In genomic region chr9:118818508-118818907, GRCm38 (mm10) we compare ENCODE assay signal across 20 mouse cellular contexts.
DNase-seq lines count a peak whose midpoint lies in the region; ATAC-seq and TF ChIP-seq lines count a peak whose summit lies in the region.
"Had no signal": no experiment of that assay in that cellular context is flagged by ENCODE, and none has a peak within 500 bp of the region (broad histone marks: within the 10 kb centered on the region; RNA-seq: fewer than 3 reads in every experiment).

No protein-coding gene starts in this region.

- intact Hi-C loops in heart, postnatal 14 days (cut with DNase I): no loop called here

- H3K4me3 ChIP-seq in neural tube, embryonic 13.5 days: no peak overlapping the region
- H3K4me3 ChIP-seq in neural tube, embryonic 15.5 days (replicated peaks): no peak overlapping the region
- no peak overlapping the region for H3K4me3 ChIP-seq in stomach, postnatal 0 days (ENCODE audit: low read depth, low read length)
- H3K4me3 ChIP-seq: heart, embryonic 13.5 days; left cerebral cortex, adult 2 months had no signal

- TF ChIP-seq EP300 in stomach, postnatal 0 days (optimal IDR thresholded peaks at IDR 0.05): no peak

- WGBS in neural tube, embryonic 13.5 days: 50% methylated on average over 3 of the region's 3 CpGs
- 44% methylated on average over 3 of the region's 3 CpGs for WGBS in neural tube, embryonic 15.5 days
- 60% methylated on average over 3 of the region's 3 CpGs for WGBS in stomach, postnatal 0 days

- no peaks in the 10 kb centered on the region for H3K27me3 ChIP-seq in neural tube, embryonic 13.5 days
- no peaks in the 10 kb centered on the region for H3K27me3 ChIP-seq in neural tube, embryonic 15.5 days (replicated peaks)
- no peaks in the 10 kb centered on the region for H3K27me3 ChIP-seq in splenic B cell, adult 2 months (ENCODE audit: control insufficient read depth, insufficient read depth, low read length, poor library complexity, severe bottlenecking)
- H3K27me3 ChIP-seq in stomach, postnatal 0 days (ENCODE audit: control insufficient read depth, insufficient read depth, low read length): no peaks in the 10 kb centered on the region

- no peaks in the 10 kb centered on the region for H3K36me3 ChIP-seq in neural tube, embryonic 13.5 days
- no peaks in the 10 kb centered on the region for H3K36me3 ChIP-seq in neural tube, embryonic 15.5 days
- no peaks in the 10 kb centered on the region for H3K36me3 ChIP-seq in splenic B cell, adult 2 months (ENCODE audit: control insufficient read depth, insufficient read depth, low read length, poor library complexity, severe bottlenecking)
- no peaks in the 10 kb centered on the region for H3K36me3 ChIP-seq in stomach, postnatal 0 days (ENCODE audit: control insufficient read depth, insufficient read depth, low read length)
- H3K36me3 ChIP-seq: G1E had no signal

- DNase-seq in heart, adult 11 months: peak; percentile 62
- DNase-seq in heart, postnatal 14 days: no peak
- peak; percentile 6 for DNase-seq in splenic B cell, adult 2 months (ENCODE audit: low read depth, low spot score)
- DNase-seq in right cerebral cortex, adult 2 months (ENCODE audit: low spot score in 2 of 2): no peak
- no peak for DNase-seq in stomach, postnatal 0 days (ENCODE audit: low spot score)
- DNase-seq: adrenal gland, postnatal 14 days; cerebellum, adult 2 months; heart, postnatal 4 days; lung, adult 18-20 months; lung, postnatal 36 days; spleen, adult 18-20 months had no signal

- H3K9ac ChIP-seq in neural tube, embryonic 13.5 days: no peak overlapping the region
- H3K9ac ChIP-seq in neural tube, embryonic 15.5 days (replicated peaks): no peak overlapping the region
- H3K9ac ChIP-seq in stomach, postnatal 0 days (ENCODE audit: low read length): no peak overlapping the region
- H3K9ac ChIP-seq: heart, embryonic 13.5 days had no signal

- no peaks in the 10 kb centered on the region for H3K9me3 ChIP-seq in neural tube, embryonic 13.5 days
- no peaks in the 10 kb centered on the region for H3K9me3 ChIP-seq in neural tube, embryonic 15.5 days (replicated peaks)
- no peaks in the 10 kb centered on the region for H3K9me3 ChIP-seq in stomach, postnatal 0 days (ENCODE audit: control insufficient read depth, low read length)
- H3K9me3 ChIP-seq: heart, embryonic 13.5 days had no signal

- H3K4me2 ChIP-seq in neural tube, embryonic 13.5 days: no peak overlapping the region
- no peak overlapping the region for H3K4me2 ChIP-seq in neural tube, embryonic 15.5 days
- H3K4me2 ChIP-seq in stomach, postnatal 0 days (replicated peaks; ENCODE audit: low read depth): no peak overlapping the region
- H3K4me2 ChIP-seq: heart, embryonic 13.5 days; liver, embryonic 11.5 days had no signal

- H3K4me1 ChIP-seq in neural tube, embryonic 13.5 days (replicated peaks): peaks cover 44% of the 10 kb centered on the region
- H3K4me1 ChIP-seq in neural tube, embryonic 15.5 days: peaks cover 29% of the 10 kb centered on the region
- H3K4me1 ChIP-seq in stomach, postnatal 0 days (replicated peaks; ENCODE audit: control insufficient read depth, insufficient read depth): no peaks in the 10 kb centered on the region

- peak; percentile 43; the same call in 1 of the 2 replicates for ATAC-seq in neural tube, embryonic 13.5 days (ENCODE audit: low read depth)
- no peak for ATAC-seq in neural tube, embryonic 15.5 days (ENCODE audit: low FRiP score)
- no peak for ATAC-seq in stomach, postnatal 0 days (ENCODE audit: low FRiP score, low TSS enrichment)
- ATAC-seq: activated CD4-positive, CD25-positive, alpha-beta regulatory T cell, adult 4 months; hindbrain, embryonic 16.5 days; intestine, postnatal 0 days had no signal

- H3K27ac ChIP-seq in neural tube, embryonic 13.5 days (replicated peaks): peak overlapping the region; percentile 23; the same call in 1 of the 2 replicates
- no peak overlapping the region for H3K27ac ChIP-seq in neural tube, embryonic 15.5 days (replicated peaks)
- H3K27ac ChIP-seq in stomach, postnatal 0 days (replicated peaks): no peak overlapping the region
- H3K27ac ChIP-seq: heart, embryonic 13.5 days; left cerebral cortex, adult 2 months had no signal

- no peak for TF ChIP-seq CTCF in stomach, postnatal 0 days (IDR thresholded peaks at IDR 0.05; ENCODE audit: low read depth)

Comparison
In these comparisons a context has a peak if more than half of its experiments do, and no peak if none do; other contexts are left out.
1. DNase-seq: peak in heart, adult 11 months (single experiment) and splenic B cell, adult 2 months (single experiment); none in heart, postnatal 14 days (0 of 2), right cerebral cortex, adult 2 months (0 of 2) and stomach, postnatal 0 days (single experiment).